Mouse (Mus musculus): Measurements from ENCODE around the gene Fes. TPM values are rescaled to one million over a fixed set of nuclear protein-coding genes. Genes with fewer than 3 reads are reported as not detected.

Fes gene
- polyA plus RNA-seq, 1 experiment from 2014 or later = 9.2 TPM

- 79% methylated on average over 11 of the region's 11 CpGs for WGBS
- DNase-seq (ENCODE audit: extremely low spot score, low spot score) = no peak
- H3K36me3 ChIP-seq (replicated peaks) = peaks cover 7% of the 10 kb centered on the region; the same call in 1 of the 2 replicates
- no peaks in the 10 kb centered on the region for H3K9me3 ChIP-seq
- 0 out of 2 replicates have a peak overlapping the region, but pooled peaks have one; percentile 7 for H3K27ac ChIP-seq
- H3K27me3 ChIP-seq (ENCODE audit: poor library complexity, severe bottlenecking) = peaks cover 49% of the 10 kb centered on the region
- peaks cover 24% of the 10 kb centered on the region for H3K4me1 ChIP-seq
- H3K4me3 ChIP-seq = no peak overlapping the region
Observed at GRCm38 (mm10) chr7:80382919-80383318, 4.8 kb downstream of the Fes start.

GRCm38 (mm10) chr7:80379531-80379930, 8.2 kb downstream of the Fes start:
- no peak overlapping the region for H3K27ac ChIP-seq
- no peaks in the 10 kb centered on the region for H3K9me3 ChIP-seq
- no peak overlapping the region for H3K4me3 ChIP-seq
- H3K4me1 ChIP-seq = peaks cover 6% of the 10 kb centered on the region
- WGBS = 68% methylated on average over 13 of the region's 13 CpGs
- H3K36me3 ChIP-seq (replicated peaks) = peaks cover 7% of the 10 kb centered on the region; the same call in 1 of the 2 replicates
- no peak for DNase-seq (ENCODE audit: extremely low spot score, low spot score)
- H3K27me3 ChIP-seq (ENCODE audit: poor library complexity, severe bottlenecking) = peaks cover 34% of the 10 kb centered on the region

GRCm38 (mm10) chr7:80377471-80377870, 10.3 kb downstream of the Fes start:
- Histone ChIP-seq H3K4me1 (peaks cover 1% of the 10 kb centered on the region), H3K9me3 (no peaks in the 10 kb centered on the region), H3K27ac (no peak overlapping the region), H3K4me3 (no peak overlapping the region), H3K36me3 (replicated peaks) (peaks cover 7% of the 10 kb centered on the region; the same call in 1 of the 2 replicates), H3K27me3 (ENCODE audit: poor library complexity, severe bottlenecking) (peaks cover 18% of the 10 kb centered on the region)
- peak; percentile 62 for DNase-seq (ENCODE audit: extremely low spot score, low spot score)
- WGBS = 36% methylated on average over 6 of the region's 6 CpGs

GRCm38 (mm10) chr7:80376192-80376591, 11.6 kb downstream of the Fes start:
- Histone ChIP-seq H3K9me3 (no peaks in the 10 kb centered on the region), H3K27me3 (ENCODE audit: poor library complexity, severe bottlenecking) (peaks cover 5% of the 10 kb centered on the region; the same call in 1 of the 2 replicates), H3K4me1 (peaks cover 5% of the 10 kb centered on the region; the same call in 1 of the 2 replicates), H3K27ac (no peak overlapping the region), H3K4me3 (no peak overlapping the region), H3K36me3 (replicated peaks) (0 out of 2 replicates have a peak, but pooled peaks cover 7% of the 10 kb centered on the region)
- WGBS = 84% methylated on average over 10 of the region's 10 CpGs
- DNase-seq (ENCODE audit: extremely low spot score, low spot score) = no peak

- H3K27me3 ChIP-seq (ENCODE audit: poor library complexity, severe bottlenecking) = no peaks in the 10 kb centered on the region
- 91% methylated on average over 9 of the region's 9 CpGs for WGBS
- no peak overlapping the region for H3K4me3 ChIP-seq
- no peak overlapping the region for H3K27ac ChIP-seq
- 0 out of 2 replicates have a peak, but pooled peaks cover 5% of the 10 kb centered on the region for H3K36me3 ChIP-seq (replicated peaks)
- DNase-seq (ENCODE audit: extremely low spot score, low spot score) = no peak
- H3K4me1 ChIP-seq = peaks cover 11% of the 10 kb centered on the region
- H3K9me3 ChIP-seq = no peaks in the 10 kb centered on the region
Observed at GRCm38 (mm10) chr7:80375376-80376039, 12.2 kb downstream of the Fes start.

- H3K4me1 ChIP-seq = peaks cover 18% of the 10 kb centered on the region
Observed at GRCm38 (mm10) chr7:80374733-80375132, 13.0 kb downstream of the Fes start.

GRCm38 (mm10) chr7:80374280-80374679, 13.5 kb downstream of the Fes start:
- H3K36me3 ChIP-seq (replicated peaks) = 0 out of 2 replicates have a peak, but pooled peaks cover 5% of the 10 kb centered on the region
- no peak for DNase-seq (ENCODE audit: extremely low spot score, low spot score)
- H3K9me3 ChIP-seq = no peaks in the 10 kb centered on the region
- H3K27ac ChIP-seq = no peak overlapping the region
- H3K4me3 ChIP-seq = no peak overlapping the region
- no peaks in the 10 kb centered on the region for H3K27me3 ChIP-seq (ENCODE audit: poor library complexity, severe bottlenecking)
- H3K4me1 ChIP-seq = peaks cover 23% of the 10 kb centered on the region
- 68% methylated on average over 3 of the region's 3 CpGs for WGBS

More at GRCm38 (mm10) chr7:80374733-80375132, 13.0 kb downstream of the Fes start:
- DNase-seq (ENCODE audit: extremely low spot score, low spot score) = no peak
- 93% methylated on average over 3 of the region's 3 CpGs for WGBS
- no peak overlapping the region for H3K27ac ChIP-seq
- H3K9me3 ChIP-seq = no peaks in the 10 kb centered on the region
- 0 out of 2 replicates have a peak, but pooled peaks cover 5% of the 10 kb centered on the region for H3K36me3 ChIP-seq (replicated peaks)
- H3K4me3 ChIP-seq = no peak overlapping the region
- H3K27me3 ChIP-seq (ENCODE audit: poor library complexity, severe bottlenecking) = no peaks in the 10 kb centered on the region

- Histone ChIP-seq H3K4me1 (peaks cover 27% of the 10 kb centered on the region), H3K9me3 (no peaks in the 10 kb centered on the region), H3K27me3 (ENCODE audit: poor library complexity, severe bottlenecking) (no peaks in the 10 kb centered on the region), H3K4me3 (no peak overlapping the region), H3K27ac (no peak overlapping the region), H3K36me3 (replicated peaks) (peaks cover 6% of the 10 kb centered on the region; the same call in 1 of the 2 replicates)
- WGBS = 91% methylated on average over 12 of the region's 12 CpGs
- DNase-seq (ENCODE audit: extremely low spot score, low spot score) = no peak
Observed at GRCm38 (mm10) chr7:80373850-80374249, 13.9 kb downstream of the Fes start.

- Histone ChIP-seq H3K27me3 (ENCODE audit: poor library complexity, severe bottlenecking) (no peaks in the 10 kb centered on the region), H3K4me1 (peaks cover 27% of the 10 kb centered on the region), H3K4me3 (no peak overlapping the region), H3K27ac (no peak overlapping the region), H3K36me3 (replicated peaks) (peaks cover 7% of the 10 kb centered on the region), H3K9me3 (no peaks in the 10 kb centered on the region)
- 79% methylated on average over 4 of the region's 4 CpGs for WGBS
- DNase-seq (ENCODE audit: extremely low spot score, low spot score) = no peak
Observed at GRCm38 (mm10) chr7:80373352-80373751, 14.4 kb downstream of the Fes start.

GRCm38 (mm10) chr7:80372667-80373066, 15.1 kb downstream of the Fes start:
- DNase-seq (ENCODE audit: extremely low spot score, low spot score) = no peak
- no peak overlapping the region for H3K27ac ChIP-seq
- H3K36me3 ChIP-seq (replicated peaks) = peaks cover 13% of the 10 kb centered on the region
- no peaks in the 10 kb centered on the region for H3K27me3 ChIP-seq (ENCODE audit: poor library complexity, severe bottlenecking)
- H3K4me3 ChIP-seq = no peak overlapping the region
- 58% methylated on average over 2 of the region's 2 CpGs for WGBS
- H3K4me1 ChIP-seq = peaks cover 27% of the 10 kb centered on the region
- no peaks in the 10 kb centered on the region for H3K9me3 ChIP-seq

GRCm38 (mm10) chr7:80372166-80372565, 15.6 kb downstream of the Fes start:
- H3K9me3 ChIP-seq = no peaks in the 10 kb centered on the region
- peaks cover 27% of the 10 kb centered on the region for H3K4me1 ChIP-seq
- 83% methylated on average over 3 of the region's 3 CpGs for WGBS
- peaks cover 18% of the 10 kb centered on the region for H3K36me3 ChIP-seq (replicated peaks)
- no peak for DNase-seq (ENCODE audit: extremely low spot score, low spot score)
- H3K27me3 ChIP-seq (ENCODE audit: poor library complexity, severe bottlenecking) = no peaks in the 10 kb centered on the region
- H3K27ac ChIP-seq = no peak overlapping the region
- no peak overlapping the region for H3K4me3 ChIP-seq

- H3K4me1 ChIP-seq = peaks cover 27% of the 10 kb centered on the region
- H3K27ac ChIP-seq = peak within 1 kb of the TSS; percentile 94
- peak; percentile 54 for DNase-seq (ENCODE audit: extremely low spot score, low spot score)
- H3K9me3 ChIP-seq = no peaks in the 10 kb centered on the region
- peak within 1 kb of the TSS; percentile 97 for H3K4me3 ChIP-seq
- WGBS = under 1% methylated on average over 82 of the region's 86 CpGs
- peaks cover 28% of the 10 kb centered on the region for H3K36me3 ChIP-seq (replicated peaks)
- H3K27me3 ChIP-seq (ENCODE audit: poor library complexity, severe bottlenecking) = no peaks in the 10 kb centered on the region
Observed at GRCm38 (mm10) chr7:80371041-80371751, 16.6 kb downstream of the Fes start, which contains the start of gene Man2a2. TSS of gene Man2a2 (minus strand) at chr7:80371375.

- Histone ChIP-seq H3K36me3 (replicated peaks) (peaks cover 33% of the 10 kb centered on the region), H3K27ac (peak overlapping the region; percentile 94), H3K4me3 (peak overlapping the region; percentile 97), H3K4me1 (peaks cover 27% of the 10 kb centered on the region), H3K9me3 (no peaks in the 10 kb centered on the region), H3K27me3 (ENCODE audit: poor library complexity, severe bottlenecking) (no peaks in the 10 kb centered on the region)
- DNase-seq (ENCODE audit: extremely low spot score, low spot score) = peak; percentile 65
- under 1% methylated on average over 31 of the region's 31 CpGs for WGBS
Observed at GRCm38 (mm10) chr7:80370649-80371040, 17.1 kb downstream of the Fes start.
